Mouse (Mus musculus) heart, postnatal 4 days (tissue): ENCODE results near the gene Spsb3. TPM values are rescaled to one million over a fixed set of nuclear protein-coding genes. Genes with fewer than 3 reads are reported as not detected.

Experiments used
- DNase-seq: peaks from one replicate; pipeline ENCODE4 v3.0.0; 2021
- total RNA-seq, 2 experiments: library from RNA; stranded (reverse); gene quantifications; 2 replicates each; pipeline ENCODE4 v1.2.3; 2021

The Spsb3 gene
- total RNA-seq, 2 experiments from 2014 or later = 34.8 to 38.6 TPM

- DNase-seq = no peak
These were observed 12.1 kb upstream of the Spsb3 start for GRCm38 (mm10) chr17:24874405-24874745.

- DNase-seq = no peak
These were observed 11.5 kb upstream of the Spsb3 start for GRCm38 (mm10) chr17:24874989-24875388.

GRCm38 (mm10) chr17:24877336-24878116 lies 8.9 kb upstream of the Spsb3 start:
- no peak for DNase-seq

- DNase-seq = peak; percentile 75
These were observed 8.4 kb upstream of the Spsb3 start for GRCm38 (mm10) chr17:24878117-24878397.

- DNase-seq = no peak
These were observed 7.9 kb upstream of the Spsb3 start for GRCm38 (mm10) chr17:24878531-24878930.

- peak; percentile 71 for DNase-seq
These were observed 4.6 kb upstream of the Spsb3 start for GRCm38 (mm10) chr17:24881738-24882440.

GRCm38 (mm10) chr17:24884391-24884790 lies 2.1 kb upstream of the Spsb3 start:
- DNase-seq = no peak

- no peak for DNase-seq
These were observed 898 bp upstream of the Spsb3 start for GRCm38 (mm10) chr17:24885356-24886133.

- no peak for DNase-seq
These were observed 459 bp downstream of the Spsb3 start for GRCm38 (mm10) chr17:24886932-24887271.

GRCm38 (mm10) chr17:24887291-24888080 lies 1.0 kb downstream of the Spsb3 start:
- no peak for DNase-seq

- no peak for DNase-seq
These were observed 2.4 kb downstream of the Spsb3 start for GRCm38 (mm10) chr17:24888862-24889261.

GRCm38 (mm10) chr17:24890151-24891092 lies 4.0 kb downstream of the Spsb3 start:
- no peak for DNase-seq

- DNase-seq = no peak
These were observed 4.9 kb downstream of the Spsb3 start for GRCm38 (mm10) chr17:24891321-24891720.

GRCm38 (mm10) chr17:24892785-24893184 lies 6.3 kb downstream of the Spsb3 start:
- DNase-seq = no peak

- DNase-seq = no peak
These were observed 6.8 kb downstream of the Spsb3 start for GRCm38 (mm10) chr17:24893276-24893675.

GRCm38 (mm10) chr17:24894061-24894994 lies 7.9 kb downstream of the Spsb3 start:
- no peak for DNase-seq

- DNase-seq = peak; percentile 86
These were observed 8.6 kb downstream of the Spsb3 start, which contains the start of the genes Eme2 and Mrps34 for GRCm38 (mm10) chr17:24894995-24895547. Gene Eme2, minus strand, starts transcription at chr17:24895087. Gene Mrps34, plus strand, starts transcription at chr17:24895116.

GRCm38 (mm10) chr17:24895571-24896240 lies 9.3 kb downstream of the Spsb3 start:
- DNase-seq = no peak
